Mouse (Mus musculus) stomach, embryonic 14.5 days (tissue): ENCODE data around the gene Rgl3. TPM values are rescaled to one million over a fixed set of nuclear protein-coding genes. Genes with fewer than 3 reads are reported as not detected.

ENCODE experiments used
- ATAC-seq: fragments of 200-750 bp; cut with Nextera tagmentation; 2 replicates; pipeline ENCODE4 v1.8.0; 2017; ENCODE audit warnings: low read depth, moderate TSS enrichment; ENCODE audit not compliant: insufficient number of reproducible peaks, insufficient read depth, low FRiP score
- H3K27ac ChIP-seq: fragments of 300-500 bp; sonication (generic); 2 replicates; pipeline ENCODE4 v1.5.1; 2014; ENCODE audit warnings: mild to moderate bottlenecking, low read length, moderate library complexity, mixed read lengths
- H3K27me3 ChIP-seq: fragments of 300-500 bp; sonication (generic); 2 replicates; pipeline ENCODE4 v1.6.1; 2014; ENCODE audit warnings: low read length, control low read depth, mixed read lengths; ENCODE audit not compliant: control insufficient read depth, insufficient read depth
- H3K36me3 ChIP-seq: fragments of 300-500 bp; sonication (generic); 2 replicates; pipeline ENCODE4 v1.6.1; 2014; ENCODE audit warnings: mild to moderate bottlenecking, control low read depth, low read length, moderate library complexity, mixed read lengths; ENCODE audit not compliant: control insufficient read depth, insufficient read depth
- H3K4me1 ChIP-seq: fragments of 300-500 bp; sonication (generic); 2 replicates; pipeline ENCODE4 v1.6.1; 2014; ENCODE audit warnings: low read length, control low read depth, mixed read lengths; ENCODE audit not compliant: control insufficient read depth, insufficient read depth
- H3K4me2 ChIP-seq: fragments of 300-500 bp; sonication (generic); replicated peaks from 2 replicates; pipeline ENCODE4 v1.6.1; 2014; ENCODE audit warnings: low read depth, low read length, control low read depth
- H3K4me3 ChIP-seq: fragments of 300-500 bp; sonication (generic); 2 replicates; pipeline ENCODE4 v1.5.1; 2014; ENCODE audit warnings: low read depth, low read length, control low read depth
- H3K9ac ChIP-seq: fragments of 300-500 bp; sonication (generic); replicated peaks from 2 replicates; pipeline ENCODE4 v1.6.1; 2014; ENCODE audit warnings: low read depth, mild to moderate bottlenecking, control low read depth, low read length, moderate library complexity, mixed read lengths
- H3K9me3 ChIP-seq: fragments of 300-500 bp; sonication (generic); 2 replicates; pipeline ENCODE4 v1.6.1; 2016; ENCODE audit warnings: low read depth, low read length, control low read depth; ENCODE audit not compliant: control insufficient read depth
- WGBS: fragments of 180-500 bp; shearing (Covaris S2); extraction: QIAGEN DNeasy Blood & Tissue Kit; methylation state at CpG from one replicate; pipeline ENCODE4 v1.1.7; 2014; 5-methylcytosine and 5-hydroxymethylcytosine counted together
- polyA plus RNA-seq: library from polyadenylated mRNA; unstranded; fragments of >200 nt; fragmentation: Nextera tagmentation; extraction: Ambion mirVana; gene quantifications from 2 replicates; pipeline ENCODE4 v1.2.1, GENCODE M21; 2014

Rgl3 gene
- polyA plus RNA-seq, 1 experiment from 2014 or later = 5.5 TPM

DNA sequence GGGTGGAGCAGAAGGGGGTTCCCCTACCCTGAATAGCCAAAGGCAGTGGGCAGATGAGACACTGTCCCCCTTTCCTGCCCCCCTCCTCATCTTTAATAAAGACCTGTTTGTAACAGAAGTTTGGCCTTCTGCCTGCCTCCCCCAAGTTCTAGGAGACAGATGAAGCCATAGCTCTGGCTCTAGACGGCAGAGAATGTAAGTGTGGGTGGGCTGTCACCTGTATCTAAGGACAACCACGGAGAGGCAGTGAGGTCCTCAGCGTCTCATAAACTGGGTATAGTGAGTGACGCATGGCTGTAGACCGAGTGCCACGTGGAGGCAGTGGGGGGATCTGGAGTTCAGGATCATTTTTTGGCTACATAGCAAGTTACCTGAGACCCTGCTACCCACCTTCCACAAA is 40.5 kb downstream of the Rgl3 start:
- H3K4me2 ChIP-seq = no peak overlapping the region
- WGBS = 61% methylated on average over 6 of the region's 6 CpGs
- ATAC-seq = no peak

GRCm38 (mm10) chr9:21948146-21948545 is 41.1 kb downstream of the Rgl3 start:
- Histone ChIP-seq H3K4me3 (no peak overlapping the region), H3K4me2 (no peak overlapping the region), H3K27me3 (no peaks in the 10 kb centered on the region), H3K9ac (no peak overlapping the region), H3K4me1 (no peaks in the 10 kb centered on the region; the same call in 1 of the 2 replicates), H3K27ac (no peak overlapping the region), H3K9me3 (no peaks in the 10 kb centered on the region), H3K36me3 (no peaks in the 10 kb centered on the region)
- ATAC-seq = no peak
- WGBS = 52% methylated on average over 8 of the region's 8 CpGs

More for the DNA sequence above, 40.5 kb downstream of the Rgl3 start:
- H3K36me3 ChIP-seq = no peaks in the 10 kb centered on the region
- H3K4me1 ChIP-seq = no peaks in the 10 kb centered on the region; the same call in 1 of the 2 replicates
- no peak overlapping the region for H3K4me3 ChIP-seq
- no peaks in the 10 kb centered on the region for H3K27me3 ChIP-seq
- H3K9me3 ChIP-seq = no peaks in the 10 kb centered on the region
- no peak overlapping the region for H3K9ac ChIP-seq
- no peak overlapping the region for H3K27ac ChIP-seq

DNA sequence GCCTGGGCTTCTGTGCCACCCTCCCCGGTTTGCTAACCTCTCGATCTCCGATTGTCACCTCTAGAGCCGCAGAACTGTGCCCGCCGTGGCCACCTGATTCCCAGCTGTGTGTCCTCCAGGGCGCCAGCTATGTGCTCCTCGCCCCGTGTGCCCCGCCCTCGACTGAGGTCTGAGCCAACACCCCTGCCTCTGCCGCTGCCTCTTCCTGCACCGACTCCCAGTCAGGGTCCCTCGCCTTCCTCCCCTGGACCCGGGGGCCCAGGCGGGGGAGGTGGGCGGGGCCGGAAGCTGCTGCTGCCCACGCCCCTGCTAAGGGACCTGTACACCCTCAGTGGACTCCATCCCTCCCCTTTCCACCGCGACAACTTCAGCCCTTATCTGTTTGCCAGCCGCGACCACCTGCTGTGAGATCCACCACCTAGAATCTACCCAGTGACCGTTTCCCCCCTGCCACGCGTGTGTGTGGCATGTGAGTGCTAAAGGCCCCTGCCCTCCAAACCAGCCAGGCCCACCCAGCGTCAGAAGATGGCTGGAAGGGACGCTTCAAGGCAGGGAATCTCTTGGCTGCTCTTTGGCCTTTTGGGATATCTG is 41.6 kb downstream of the Rgl3 start:
- Histone ChIP-seq H3K4me2 (no peak overlapping the region; the same call in 1 of the 2 replicates), H3K9ac (no peak overlapping the region), H3K4me3 (no peak overlapping the region), H3K4me1 (no peaks in the 10 kb centered on the region; the same call in 1 of the 2 replicates), H3K9me3 (no peaks in the 10 kb centered on the region), H3K27me3 (no peaks in the 10 kb centered on the region), H3K36me3 (no peaks in the 10 kb centered on the region), H3K27ac (no peak overlapping the region)
- 6% methylated on average over 28 of the region's 28 CpGs for WGBS
- no peak; the same call in 1 of the 2 replicates for ATAC-seq

- Histone ChIP-seq H3K9ac (no peak overlapping the region), H3K4me3 (no peak overlapping the region), H3K4me2 (no peak overlapping the region), H3K4me1 (no peaks in the 10 kb centered on the region; the same call in 1 of the 2 replicates), H3K27me3 (no peaks in the 10 kb centered on the region), H3K27ac (no peak overlapping the region), H3K9me3 (no peaks in the 10 kb centered on the region), H3K36me3 (no peaks in the 10 kb centered on the region)
- WGBS = 17% methylated on average over 23 of the region's 23 CpGs
- peak; percentile 33; the same call in 1 of the 2 replicates for ATAC-seq
These were observed 45.0 kb downstream of the Rgl3 start for GRCm38 (mm10) chr9:21944267-21944666.

- no peak for ATAC-seq
- Histone ChIP-seq H3K27me3 (no peaks in the 10 kb centered on the region), H3K9ac (no peak overlapping the region), H3K27ac (no peak overlapping the region), H3K4me3 (no peak overlapping the region), H3K9me3 (no peaks in the 10 kb centered on the region), H3K4me1 (no peaks in the 10 kb centered on the region; the same call in 1 of the 2 replicates), H3K36me3 (no peaks in the 10 kb centered on the region), H3K4me2 (no peak overlapping the region)
- WGBS = 48% methylated on average over 12 of the region's 12 CpGs
These were observed 45.6 kb downstream of the Rgl3 start for GRCm38 (mm10) chr9:21943638-21944037.

- Histone ChIP-seq H3K9ac (no peak overlapping the region), H3K36me3 (no peaks in the 10 kb centered on the region), H3K4me1 (no peaks in the 10 kb centered on the region; the same call in 1 of the 2 replicates), H3K4me3 (no peak overlapping the region), H3K27me3 (no peaks in the 10 kb centered on the region), H3K9me3 (no peaks in the 10 kb centered on the region), H3K27ac (no peak overlapping the region), H3K4me2 (no peak overlapping the region)
- no peak for ATAC-seq
- WGBS = 73% methylated on average over 11 of the region's 12 CpGs
These were observed 46.2 kb downstream of the Rgl3 start for GRCm38 (mm10) chr9:21943046-21943445.

GRCm38 (mm10) chr9:21938234-21938855 is 50.9 kb downstream of the Rgl3 start:
- Histone ChIP-seq H3K27ac (no peak overlapping the region), H3K4me2 (no peak overlapping the region), H3K9ac (no peak overlapping the region), H3K9me3 (no peaks in the 10 kb centered on the region), H3K27me3 (no peaks in the 10 kb centered on the region), H3K4me3 (no peak overlapping the region), H3K36me3 (no peaks in the 10 kb centered on the region), H3K4me1 (no peaks in the 10 kb centered on the region)
- ATAC-seq = no peak
- 79% methylated on average over 4 of the region's 4 CpGs for WGBS

DNA sequence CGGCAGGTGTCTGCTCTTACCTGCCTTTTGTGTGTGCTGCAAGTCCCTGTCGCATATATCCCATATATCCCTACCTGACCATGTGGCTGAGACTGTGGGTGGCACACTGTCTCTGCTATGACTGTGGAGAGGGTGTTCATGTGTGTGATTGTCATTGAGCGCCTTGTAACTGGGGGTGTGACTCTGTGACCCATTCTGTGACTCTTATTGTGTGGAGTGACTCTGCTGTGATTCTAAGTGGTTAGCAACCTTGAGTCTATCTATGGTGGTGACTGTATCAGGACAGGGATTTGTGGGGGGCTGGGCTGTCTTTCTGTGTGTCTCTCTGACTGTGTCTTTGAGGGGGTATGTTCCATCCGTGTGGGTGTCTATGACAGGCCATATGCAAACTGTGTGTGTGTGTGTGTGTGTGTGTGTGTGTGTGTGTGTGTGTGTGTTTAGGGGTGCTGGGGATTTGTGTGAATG is 51.5 kb downstream of the Rgl3 start:
- no peak for ATAC-seq
- H3K4me2 ChIP-seq = peak overlapping the region; percentile 59
- H3K36me3 ChIP-seq = no peaks in the 10 kb centered on the region
- H3K9me3 ChIP-seq = no peaks in the 10 kb centered on the region
- no peaks in the 10 kb centered on the region for H3K4me1 ChIP-seq
- H3K27ac ChIP-seq = no peak overlapping the region
- no peak overlapping the region for H3K4me3 ChIP-seq
- WGBS = 78% methylated on average over 4 of the region's 4 CpGs
- no peak overlapping the region for H3K9ac ChIP-seq
- H3K27me3 ChIP-seq = no peaks in the 10 kb centered on the region
